Mouse (Mus musculus) heart, embryonic 13.5 days (tissue): ENCODE data around the gene Pitpnc1. TPM values are rescaled to one million over a fixed set of nuclear protein-coding genes. Genes with fewer than 3 reads are reported as not detected.

ENCODE experiments used
- ATAC-seq: fragments of 200-750 bp; cut with Nextera tagmentation; 2 replicates; pipeline ENCODE4 v1.8.0; 2017; ENCODE audit warnings: moderate TSS enrichment; ENCODE audit not compliant: insufficient number of reproducible peaks, low FRiP score, low TSS enrichment; ENCODE audit errors: extremely low read depth
- H3K27ac ChIP-seq: fragments of 300-500 bp; sonication (generic); replicated peaks from 2 replicates; pipeline ENCODE4 v1.5.1; 2015; ENCODE audit warnings: moderate library complexity, mild to moderate bottlenecking, inconsistent platforms
- H3K27me3 ChIP-seq: fragments of 300-500 bp; sonication (generic); replicated peaks from 2 replicates; pipeline ENCODE4 v1.6.1; 2015; ENCODE audit warnings: mild to moderate bottlenecking, inconsistent platforms
- H3K36me3 ChIP-seq: fragments of 300-500 bp; sonication (generic); 2 replicates; pipeline ENCODE4 v1.6.1; 2015; ENCODE audit warnings: mild to moderate bottlenecking, inconsistent platforms
- H3K4me1 ChIP-seq: fragments of 300-500 bp; sonication (generic); 2 replicates; pipeline ENCODE4 v1.6.1; 2015; ENCODE audit warnings: inconsistent platforms
- H3K4me2 ChIP-seq: fragments of 300-500 bp; sonication (generic); 2 replicates; pipeline ENCODE4 v1.6.1; 2015; ENCODE audit warnings: inconsistent platforms, mild to moderate bottlenecking, moderate library complexity
- H3K4me3 ChIP-seq: fragments of 300-500 bp; sonication (generic); 2 replicates; pipeline ENCODE4 v1.5.1; 2015; ENCODE audit warnings: moderate library complexity, mild to moderate bottlenecking, inconsistent platforms
- H3K9ac ChIP-seq: fragments of 300-500 bp; sonication (generic); 2 replicates; pipeline ENCODE4 v1.6.1; 2015; ENCODE audit warnings: inconsistent platforms, mild to moderate bottlenecking, moderate library complexity
- H3K9me3 ChIP-seq: fragments of 300-500 bp; sonication (generic); 2 replicates; pipeline ENCODE4 v1.6.1; 2016; ENCODE audit warnings: inconsistent platforms
- WGBS: fragments of 180-500 bp; shearing (Covaris S2); methylation state at CpG from one replicate; pipeline ENCODE4 v1.1.7; 2015; ENCODE audit warnings: mixed read lengths; 5-methylcytosine and 5-hydroxymethylcytosine counted together
- polyA plus RNA-seq: library from polyadenylated mRNA; unstranded; fragments of >200 nt; fragmentation: Nextera tagmentation; extraction: Ambion mirVana; gene quantifications from 2 replicates; pipeline ENCODE4 v1.2.1, GENCODE M21; 2015

Pitpnc1 gene
- polyA plus RNA-seq, 1 experiment from 2014 or later, result 9.3 TPM

GRCm38 (mm10) chr11:107379089-107379845 is 91.2 kb downstream of the Pitpnc1 start:
- Histone ChIP-seq H3K9ac (no peak overlapping the region), H3K36me3 (no peaks in the 10 kb centered on the region), H3K4me2 (no peak overlapping the region), H3K4me3 (no peak overlapping the region), H3K4me1 (peaks cover 9% of the 10 kb centered on the region), H3K9me3 (no peaks in the 10 kb centered on the region), H3K27ac (no peak overlapping the region), H3K27me3 (no peaks in the 10 kb centered on the region)
- WGBS, result 80% methylated on average over 22 of the region's 22 CpGs
- no peak for ATAC-seq

DNA sequence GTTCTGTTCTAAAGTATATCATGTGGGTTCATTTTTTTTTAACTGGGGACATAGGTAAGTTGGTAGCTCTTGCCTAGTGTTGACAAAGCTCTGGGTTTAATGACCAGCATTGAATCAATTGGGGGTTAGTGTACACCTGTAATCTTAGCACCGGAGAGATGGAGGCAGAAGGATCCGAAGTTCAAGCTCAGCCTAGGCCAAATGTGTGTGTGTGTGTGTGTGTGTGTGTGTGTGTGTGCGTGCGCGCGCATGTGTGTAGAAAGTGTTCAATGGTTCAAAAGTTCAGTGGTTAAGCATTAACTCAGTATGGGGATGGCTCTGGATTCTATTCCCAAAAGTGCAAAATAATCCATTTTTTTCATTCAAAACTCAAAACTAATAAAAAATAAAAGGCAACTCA is 93.2 kb downstream of the Pitpnc1 start:
- 91% methylated on average over 6 of the region's 6 CpGs for WGBS
- H3K9me3 ChIP-seq, result no peaks in the 10 kb centered on the region

DNA sequence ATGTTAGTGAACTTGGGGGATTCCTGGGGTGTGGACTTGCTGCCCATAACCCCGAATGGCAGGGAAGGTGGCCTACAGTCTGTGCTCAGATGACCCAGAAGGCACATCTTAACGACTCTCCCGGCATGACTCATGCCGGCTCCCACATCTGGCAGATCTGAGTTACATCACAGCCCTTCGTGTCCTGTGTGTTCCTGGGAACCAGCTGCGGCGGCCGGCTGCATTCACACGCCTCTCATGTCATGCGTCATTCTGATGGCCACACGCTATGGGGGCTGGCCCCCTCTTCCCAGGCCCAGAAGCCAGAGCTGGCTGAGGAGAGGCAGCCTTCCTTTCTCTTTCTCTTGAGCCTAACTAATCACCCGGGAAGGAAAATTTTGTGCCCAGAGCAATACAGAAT is 94.2 kb downstream of the Pitpnc1 start:
- ATAC-seq, result no peak

More for the DNA sequence above, 93.2 kb downstream of the Pitpnc1 start:
- H3K4me3 ChIP-seq, result no peak overlapping the region
- no peaks in the 10 kb centered on the region for H3K27me3 ChIP-seq
- H3K27ac ChIP-seq, result no peak overlapping the region
- ATAC-seq, result no peak
- no peak overlapping the region for H3K4me2 ChIP-seq
- H3K9ac ChIP-seq, result no peak overlapping the region
- peaks cover 9% of the 10 kb centered on the region; the same call in 1 of the 2 replicates for H3K4me1 ChIP-seq
- no peaks in the 10 kb centered on the region for H3K36me3 ChIP-seq

GRCm38 (mm10) chr11:107375816-107376215 is 94.7 kb downstream of the Pitpnc1 start:
- no peak for ATAC-seq
- 88% methylated on average over 11 of the region's 11 CpGs for WGBS

More for the DNA sequence above, 94.2 kb downstream of the Pitpnc1 start:
- Histone ChIP-seq H3K36me3 (no peaks in the 10 kb centered on the region), H3K27me3 (no peaks in the 10 kb centered on the region), H3K9ac (no peak overlapping the region), H3K9me3 (no peaks in the 10 kb centered on the region), H3K4me1 (peaks cover 9% of the 10 kb centered on the region; the same call in 1 of the 2 replicates), H3K4me2 (no peak overlapping the region), H3K27ac (no peak overlapping the region), H3K4me3 (no peak overlapping the region)
- WGBS, result 51% methylated on average over 12 of the region's 12 CpGs

GRCm38 (mm10) chr11:107373569-107373968 is 96.9 kb downstream of the Pitpnc1 start:
- 91% methylated on average over 6 of the region's 6 CpGs for WGBS
- Histone ChIP-seq H3K4me2 (no peak overlapping the region), H3K9me3 (no peaks in the 10 kb centered on the region), H3K36me3 (no peaks in the 10 kb centered on the region), H3K4me1 (peaks cover 16% of the 10 kb centered on the region; the same call in 1 of the 2 replicates), H3K27me3 (no peaks in the 10 kb centered on the region), H3K9ac (no peak overlapping the region), H3K27ac (no peak overlapping the region), H3K4me3 (no peak overlapping the region)
- no peak for ATAC-seq

More at GRCm38 (mm10) chr11:107375816-107376215, 94.7 kb downstream of the Pitpnc1 start:
- Histone ChIP-seq H3K36me3 (no peaks in the 10 kb centered on the region), H3K4me3 (no peak overlapping the region), H3K4me1 (peaks cover 12% of the 10 kb centered on the region; the same call in 1 of the 2 replicates), H3K9ac (no peak overlapping the region), H3K27me3 (no peaks in the 10 kb centered on the region), H3K4me2 (no peak overlapping the region), H3K9me3 (no peaks in the 10 kb centered on the region), H3K27ac (no peak overlapping the region)

DNA sequence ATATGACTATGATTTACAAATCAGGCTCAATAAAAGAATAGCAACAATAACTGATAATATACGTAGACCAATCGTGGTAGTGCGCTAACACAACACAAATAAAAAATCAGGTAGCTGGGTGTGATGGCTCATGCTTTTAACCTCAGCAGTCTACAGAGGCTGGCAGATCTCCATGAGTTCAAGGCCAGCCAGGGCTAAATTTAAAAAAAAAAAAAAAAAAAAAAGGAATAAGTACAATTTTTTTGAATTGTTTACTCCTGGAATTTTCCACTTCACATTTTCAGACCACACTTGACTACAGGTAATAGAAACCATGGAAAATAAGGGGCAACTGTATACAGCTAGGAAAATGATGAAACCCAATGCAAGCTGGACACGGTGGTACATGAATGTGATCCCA is 97.3 kb downstream of the Pitpnc1 start:
- 91% methylated on average over 4 of the region's 4 CpGs for WGBS
- peaks cover 16% of the 10 kb centered on the region; the same call in 1 of the 2 replicates for H3K4me1 ChIP-seq
- no peak overlapping the region for H3K4me2 ChIP-seq
- H3K9me3 ChIP-seq, result no peaks in the 10 kb centered on the region
- H3K4me3 ChIP-seq, result no peak overlapping the region
- H3K9ac ChIP-seq, result no peak overlapping the region
- ATAC-seq, result no peak
- H3K27ac ChIP-seq, result no peak overlapping the region
- no peaks in the 10 kb centered on the region for H3K27me3 ChIP-seq
- H3K36me3 ChIP-seq, result no peaks in the 10 kb centered on the region

GRCm38 (mm10) chr11:107372688-107373087 is 97.8 kb downstream of the Pitpnc1 start:
- Histone ChIP-seq H3K9me3 (no peaks in the 10 kb centered on the region), H3K9ac (no peak overlapping the region), H3K4me3 (no peak overlapping the region), H3K4me1 (peaks cover 16% of the 10 kb centered on the region; the same call in 1 of the 2 replicates), H3K27me3 (no peaks in the 10 kb centered on the region), H3K4me2 (no peak overlapping the region), H3K27ac (no peak overlapping the region), H3K36me3 (no peaks in the 10 kb centered on the region)
- 78% methylated on average over 7 of the region's 7 CpGs for WGBS
- no peak for ATAC-seq

- Histone ChIP-seq H3K4me3 (no peak overlapping the region), H3K27me3 (no peaks in the 10 kb centered on the region), H3K4me1 (peaks cover 23% of the 10 kb centered on the region), H3K36me3 (no peaks in the 10 kb centered on the region), H3K9me3 (no peaks in the 10 kb centered on the region), H3K27ac (no peak overlapping the region), H3K9ac (no peak overlapping the region), H3K4me2 (no peak overlapping the region)
- 82% methylated on average over 3 of the region's 3 CpGs for WGBS
- ATAC-seq, result no peak
Measured at GRCm38 (mm10) chr11:107370476-107370875, 100.0 kb downstream of the Pitpnc1 start.

GRCm38 (mm10) chr11:107369661-107370060 is 100.8 kb downstream of the Pitpnc1 start:
- Histone ChIP-seq H3K4me3 (no peak overlapping the region), H3K27me3 (no peaks in the 10 kb centered on the region), H3K4me1 (peaks cover 23% of the 10 kb centered on the region), H3K9me3 (no peaks in the 10 kb centered on the region), H3K36me3 (no peaks in the 10 kb centered on the region), H3K4me2 (no peak overlapping the region), H3K27ac (no peak overlapping the region), H3K9ac (no peak overlapping the region)
- WGBS, result 85% methylated on average over 6 of the region's 6 CpGs
- no peak for ATAC-seq

DNA sequence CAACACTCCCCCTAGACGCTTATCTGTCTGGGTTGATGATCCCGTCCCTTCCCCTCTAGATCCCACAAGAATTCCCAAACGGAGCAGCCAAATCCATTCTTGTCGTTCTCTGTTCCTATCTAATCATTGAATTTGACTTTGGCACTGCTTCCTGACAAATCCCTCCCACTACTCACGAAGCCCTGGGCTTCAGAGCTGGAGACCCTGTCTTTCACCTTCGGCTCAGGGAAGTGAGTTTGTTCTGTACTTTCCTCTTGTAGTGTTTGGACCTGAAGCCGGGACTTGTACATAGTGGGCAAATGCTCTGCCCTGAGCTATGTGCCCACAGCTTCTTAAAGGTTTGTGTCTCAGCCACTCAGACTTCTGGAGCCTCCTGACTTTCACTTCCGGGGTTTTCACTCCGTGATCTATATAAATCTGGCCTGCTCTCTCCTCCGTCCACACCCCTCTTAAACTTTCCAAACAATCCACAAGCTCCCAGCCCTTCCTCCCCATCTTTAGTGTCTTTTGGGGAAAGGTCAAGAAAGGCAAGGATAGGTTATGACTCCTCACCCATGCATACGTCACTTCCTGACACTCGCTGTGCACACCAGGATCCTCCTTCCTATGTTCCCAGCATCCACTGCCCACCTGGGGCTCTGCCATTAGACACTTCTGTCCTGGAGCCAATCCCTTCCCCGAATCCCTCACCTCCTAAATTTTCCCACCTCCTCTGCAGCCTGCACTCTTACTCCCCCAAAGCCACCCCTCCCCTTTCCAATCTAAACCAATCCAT is 104.4 kb downstream of the Pitpnc1 start:
- no peaks in the 10 kb centered on the region for H3K9me3 ChIP-seq
- ATAC-seq, result no peak; the same call in 1 of the 2 replicates
- no peak overlapping the region for H3K27ac ChIP-seq
- no peaks in the 10 kb centered on the region for H3K27me3 ChIP-seq
- H3K9ac ChIP-seq, result 0 out of 2 replicates have a peak overlapping the region, but pooled peaks have one; percentile 15
- H3K4me2 ChIP-seq, result peak overlapping the region; percentile 19; the same call in 1 of the 2 replicates
- no peaks in the 10 kb centered on the region for H3K36me3 ChIP-seq
- H3K4me3 ChIP-seq, result no peak overlapping the region
- 53% methylated on average over 13 of the region's 13 CpGs for WGBS
- peaks cover 22% of the 10 kb centered on the region for H3K4me1 ChIP-seq

DNA sequence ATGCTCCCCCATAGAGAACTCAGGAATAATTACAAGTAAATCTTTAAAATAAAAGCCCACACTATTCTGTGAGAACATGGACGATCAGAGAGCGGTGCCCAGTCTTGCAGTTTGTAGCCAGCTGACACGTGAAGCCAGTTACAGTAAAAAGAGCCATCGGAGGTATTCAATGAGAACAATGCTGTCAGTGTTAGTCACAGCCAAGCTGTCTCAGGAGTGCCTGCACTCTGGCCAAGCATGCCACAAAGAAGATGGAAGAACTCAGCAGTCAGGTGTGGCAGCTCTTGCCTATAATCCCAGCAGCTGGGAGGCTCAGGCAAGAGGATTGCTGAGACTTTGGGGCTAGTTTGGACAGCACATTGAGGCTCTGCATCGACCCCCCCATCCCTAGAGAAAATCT is 111.8 kb downstream of the Pitpnc1 start:
- Histone ChIP-seq H3K4me1 (peaks cover 29% of the 10 kb centered on the region), H3K27ac (no peak overlapping the region), H3K9me3 (no peaks in the 10 kb centered on the region), H3K27me3 (no peaks in the 10 kb centered on the region), H3K4me3 (no peak overlapping the region), H3K4me2 (no peak overlapping the region), H3K36me3 (no peaks in the 10 kb centered on the region), H3K9ac (no peak overlapping the region)
- 76% methylated on average over 5 of the region's 5 CpGs for WGBS
- no peak for ATAC-seq
